ENCODE assay signal across 26 mouse cellular contexts in genomic region chr2:146444009-146444408, GRCm38 (mm10).
"Had no signal": no experiment of that assay in that cellular context is flagged by ENCODE, and none has a peak within 500 bp of the region (broad histone marks: within the 10 kb centered on the region; RNA-seq: fewer than 3 reads in every experiment).

No protein-coding gene starts in this region.

- H3K27ac ChIP-seq: gastrocnemius, adult 2 months; heart, embryonic 10.5 days; hindbrain, embryonic 10.5 days; hindbrain, embryonic 12.5 days; hindbrain, embryonic 15.5 days; hindbrain, postnatal 0 days; kidney, embryonic 15.5 days; kidney, postnatal 0 days; limb, embryonic 13.5 days; limb, embryonic 15.5 days; liver, embryonic 13.5 days; liver, embryonic 15.5 days had no signal

- H3K27me3 ChIP-seq: heart, embryonic 12.5 days; hindbrain, embryonic 12.5 days; hindbrain, embryonic 15.5 days; kidney, embryonic 15.5 days; limb, embryonic 13.5 days; limb, embryonic 15.5 days; liver, embryonic 13.5 days; liver, embryonic 15.5 days had no signal

- H3K4me3 ChIP-seq: gastrocnemius, adult 2 months; heart, embryonic 10.5 days; heart, embryonic 12.5 days; hindbrain, embryonic 10.5 days; hindbrain, embryonic 12.5 days; hindbrain, embryonic 15.5 days; kidney, embryonic 15.5 days; limb, embryonic 13.5 days; limb, embryonic 15.5 days; liver, embryonic 13.5 days; liver, embryonic 15.5 days had no signal

- DNase-seq: gastrocnemius, adult 2 months; gastrocnemius, postnatal 10 days; gastrocnemius, postnatal 25 days; heart, adult 18-20 months; heart, postnatal 10 days; heart, postnatal 4 days; kidney, adult 11 months; kidney, adult 2 months; kidney, adult 9 months; kidney, postnatal 14 days; kidney, postnatal 36 days; layer of hippocampus, adult 9-11 months; layer of hippocampus, postnatal 36 days; left cerebral cortex, postnatal 4 days; liver, embryonic 13.5 days had no signal

- H3K36me3 ChIP-seq: hindbrain, embryonic 12.5 days; limb, embryonic 15.5 days; liver, embryonic 15.5 days had no signal

- H3K9ac ChIP-seq: heart, embryonic 12.5 days; hindbrain, embryonic 12.5 days; hindbrain, embryonic 15.5 days; kidney, embryonic 15.5 days; limb, embryonic 13.5 days; limb, embryonic 15.5 days; liver, embryonic 13.5 days; liver, embryonic 15.5 days had no signal

- ATAC-seq: hindbrain, postnatal 0 days had no signal

- H3K4me1 ChIP-seq: heart, embryonic 10.5 days; hindbrain, embryonic 10.5 days; hindbrain, embryonic 12.5 days; hindbrain, embryonic 15.5 days; kidney, embryonic 15.5 days; limb, embryonic 13.5 days; limb, embryonic 15.5 days; liver, embryonic 13.5 days; liver, embryonic 15.5 days had no signal

- H3K4me2 ChIP-seq: heart, embryonic 12.5 days; hindbrain, embryonic 12.5 days; hindbrain, embryonic 15.5 days; kidney, embryonic 15.5 days; limb, embryonic 13.5 days; limb, embryonic 15.5 days; liver, embryonic 13.5 days; liver, embryonic 15.5 days had no signal

- H3K9me3 ChIP-seq: heart, embryonic 10.5 days; heart, embryonic 12.5 days; hindbrain, embryonic 10.5 days; hindbrain, embryonic 12.5 days; hindbrain, embryonic 15.5 days; kidney, embryonic 15.5 days; limb, embryonic 13.5 days; limb, embryonic 15.5 days; liver, embryonic 13.5 days; liver, embryonic 15.5 days had no signal
